Mouse (Mus musculus): Measurements from ENCODE around the gene Tha1.

DNA sequence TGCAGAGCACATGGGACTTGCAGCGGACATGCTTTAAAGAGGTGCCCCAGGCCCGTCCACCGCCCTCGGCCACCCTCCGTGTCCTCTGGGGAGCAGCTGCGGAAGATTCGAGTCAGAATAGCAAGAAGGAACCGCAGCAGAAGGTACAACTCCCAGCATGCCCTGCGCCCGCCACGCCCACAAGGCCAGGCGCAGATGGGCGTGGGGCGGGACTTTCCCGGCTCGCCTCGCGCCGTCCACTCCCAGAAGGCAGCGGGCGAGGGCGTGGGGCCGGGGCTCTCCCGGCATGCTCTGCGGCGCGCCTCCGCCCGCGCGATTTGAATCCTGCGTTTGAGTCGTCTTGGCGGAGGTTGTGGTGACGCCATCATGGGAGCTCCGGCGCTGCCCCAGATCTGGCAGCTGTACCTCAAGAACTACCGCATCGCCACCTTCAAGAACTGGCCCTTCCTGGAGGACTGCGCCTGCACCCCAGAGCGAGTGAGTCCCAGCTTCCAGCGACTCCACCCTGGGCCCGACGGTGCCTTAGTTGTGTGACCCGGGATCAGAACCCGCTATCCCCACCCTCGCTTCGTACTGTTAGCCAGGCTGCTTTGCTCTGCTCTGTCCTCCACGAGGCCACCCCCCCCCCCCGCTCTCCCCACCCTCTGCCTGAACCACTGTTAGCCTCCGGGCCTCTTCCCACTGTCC lies 24.2 kb downstream of the Tha1 start, which contains the start of gene Birc5:
- TF ChIP-seq GATA1 (IDR thresholded peaks at IDR 0.05; ENCODE audit: low read length) (no peak), TAL1 (IDR thresholded peaks at IDR 0.05; ENCODE audit: low read length) (no peak)

Measured in erythroblast, embryonic 14.5 days (primary cell).